In genomic region chr19:33167528-33168264, GRCm38 (mm10) we compare ENCODE assay signal across 19 mouse cellular contexts.
DNase-seq lines count a peak whose midpoint lies in the region; ATAC-seq and TF ChIP-seq lines count a peak whose summit lies in the region.
"Had no signal": no experiment of that assay in that cellular context is flagged by ENCODE, and none has a peak within 500 bp of the region (broad histone marks: within the 10 kb centered on the region; RNA-seq: fewer than 3 reads in every experiment).

No protein-coding gene starts in this region.

- H3K27me3 ChIP-seq in lung, embryonic 14.5 days (ENCODE audit: insufficient read depth, low read length), result no peaks in the 10 kb centered on the region
- H3K27me3 ChIP-seq in stomach, postnatal 0 days (ENCODE audit: control insufficient read depth, insufficient read depth, low read length), result no peaks in the 10 kb centered on the region
- H3K27me3 ChIP-seq: CH12.LX; limb, embryonic 15.5 days; midbrain, embryonic 12.5 days had no signal

- H3K36me3 ChIP-seq in lung, embryonic 14.5 days (ENCODE audit: insufficient read depth), result no peaks in the 10 kb centered on the region
- H3K36me3 ChIP-seq in stomach, postnatal 0 days (ENCODE audit: control insufficient read depth, insufficient read depth, low read length), result no peaks in the 10 kb centered on the region
- H3K36me3 ChIP-seq: heart, embryonic 13.5 days; hindbrain, embryonic 10.5 days; limb, embryonic 15.5 days; midbrain, embryonic 12.5 days had no signal

- peak overlapping the region; percentile 31 for H3K4me2 ChIP-seq in lung, embryonic 14.5 days
- H3K4me2 ChIP-seq in stomach, postnatal 0 days (replicated peaks; ENCODE audit: low read depth), result 0 out of 2 replicates have a peak overlapping the region, but pooled peaks have one; percentile 5
- H3K4me2 ChIP-seq: heart, embryonic 13.5 days; limb, embryonic 15.5 days; midbrain, embryonic 12.5 days had no signal

- TF ChIP-seq EP300 in stomach, postnatal 0 days (optimal IDR thresholded peaks at IDR 0.05), result no peak

- no peak overlapping the region for H3K9ac ChIP-seq in lung, embryonic 14.5 days
- H3K9ac ChIP-seq in stomach, postnatal 0 days (ENCODE audit: low read length), result no peak overlapping the region
- H3K9ac ChIP-seq: forebrain, postnatal 0 days; heart, embryonic 13.5 days; limb, embryonic 15.5 days; midbrain, embryonic 12.5 days had no signal

- no peak for TF ChIP-seq CTCF in lung, embryonic 14.5 days (IDR thresholded peaks at IDR 0.05; ENCODE audit: low read depth)
- no peak for TF ChIP-seq CTCF in stomach, postnatal 0 days (IDR thresholded peaks at IDR 0.05; ENCODE audit: low read depth)

- no peak overlapping the region for H3K27ac ChIP-seq in lung, embryonic 14.5 days (ENCODE audit: low read depth)
- no peak overlapping the region for H3K27ac ChIP-seq in stomach, postnatal 0 days (replicated peaks)
- H3K27ac ChIP-seq: heart, embryonic 13.5 days; hindbrain, embryonic 10.5 days; limb, embryonic 15.5 days; midbrain, embryonic 12.5 days had no signal

- peak; percentile 13 for DNase-seq in embryo, embryonic 10.5 days (ENCODE audit: low spot score)
- no peak for DNase-seq in embryo, embryonic 10 days (ENCODE audit: low spot score)
- peak; percentile 33 for DNase-seq in lung, embryonic 14.5 days
- no peak for DNase-seq in lung, postnatal 36 days
- DNase-seq in kidney, postnatal 25 days, result peak; percentile 5 to 29
- peak; percentile 29 for DNase-seq in stomach, postnatal 0 days (ENCODE audit: low spot score)
- no peak for DNase-seq in gastrocnemius, postnatal 4 days (ENCODE audit: low spot score in 2 of 2)
- no peak for DNase-seq in right cerebral cortex, adult 18-20 months
- DNase-seq: cerebellum, postnatal 36 days; forebrain, postnatal 0 days; gastrocnemius, postnatal 36 days; thymus, adult 2 months had no signal

- 23% methylated on average over 17 of the region's 17 CpGs for WGBS in lung, embryonic 14.5 days
- WGBS in stomach, postnatal 0 days, result 28% methylated on average over 17 of the region's 17 CpGs

- H3K4me3 ChIP-seq in lung, embryonic 14.5 days (ENCODE audit: low read depth, low read length), result no peak overlapping the region
- no peak overlapping the region for H3K4me3 ChIP-seq in stomach, postnatal 0 days (ENCODE audit: low read depth, low read length)
- H3K4me3 ChIP-seq: heart, embryonic 13.5 days; hindbrain, embryonic 10.5 days; limb, embryonic 15.5 days; midbrain, embryonic 12.5 days; myocyte had no signal

- H3K9me3 ChIP-seq in lung, embryonic 14.5 days (ENCODE audit: low read depth, low read length), result no peaks in the 10 kb centered on the region
- no peaks in the 10 kb centered on the region for H3K9me3 ChIP-seq in stomach, postnatal 0 days (ENCODE audit: control insufficient read depth, low read length)
- H3K9me3 ChIP-seq: heart, embryonic 13.5 days; hindbrain, embryonic 10.5 days; limb, embryonic 15.5 days; midbrain, embryonic 12.5 days had no signal

- no peaks in the 10 kb centered on the region; the same call in 1 of the 2 replicates for H3K4me1 ChIP-seq in lung, embryonic 14.5 days (ENCODE audit: insufficient read depth)
- H3K4me1 ChIP-seq in stomach, postnatal 0 days (replicated peaks; ENCODE audit: control insufficient read depth, insufficient read depth), result no peaks in the 10 kb centered on the region
- H3K4me1 ChIP-seq: heart, embryonic 13.5 days; hindbrain, embryonic 10.5 days; limb, embryonic 15.5 days; midbrain, embryonic 12.5 days had no signal

- ATAC-seq in lung, embryonic 14.5 days (ENCODE audit: insufficient read depth), result no peak
- ATAC-seq in stomach, postnatal 0 days (ENCODE audit: low FRiP score, low TSS enrichment), result peak; percentile 68; the same call in 1 of the 2 replicates
- ATAC-seq: activated CD4-positive, CD25-positive, alpha-beta regulatory T cell, adult 4 months; forebrain, postnatal 0 days had no signal

Comparison
In these comparisons a context has a peak if more than half of its experiments do, and no peak if none do; other contexts are left out.
1. DNase-seq: peak in embryo, embryonic 10.5 days (single experiment), lung, embryonic 14.5 days (single experiment), kidney, postnatal 25 days (2 of 2) and stomach, postnatal 0 days (single experiment); none in embryo, embryonic 10 days (single experiment), lung, postnatal 36 days (single experiment), gastrocnemius, postnatal 4 days (0 of 2) and right cerebral cortex, adult 18-20 months (single experiment).